Mouse (Mus musculus) heart, embryonic 12.5 days (tissue): ENCODE results near the gene Mettl16. TPM values are rescaled to one million over a fixed set of nuclear protein-coding genes. Genes with fewer than 3 reads are reported as not detected.

Experiments used
- ATAC-seq: fragments of 200-750 bp; cut with Nextera tagmentation; 2 replicates; pipeline ENCODE4 v1.8.0; 2017; ENCODE audit warnings: moderate TSS enrichment, moderate library complexity; ENCODE audit not compliant: insufficient number of reproducible peaks, low FRiP score
- H3K27ac ChIP-seq: fragments of 300-500 bp; sonication (generic); 2 replicates; pipeline ENCODE4 v1.5.1; 2016; ENCODE audit warnings: mild to moderate bottlenecking, moderate library complexity; ENCODE audit not compliant: poor library complexity, severe bottlenecking
- H3K27me3 ChIP-seq: fragments of 300-500 bp; sonication (generic); replicated peaks from 2 replicates; pipeline ENCODE4 v1.6.1; 2016; ENCODE audit warnings: mild to moderate bottlenecking, moderate library complexity
- H3K36me3 ChIP-seq: fragments of 300-500 bp; sonication (generic); 2 replicates; pipeline ENCODE4 v1.6.1; 2016; ENCODE audit warnings: mild to moderate bottlenecking, moderate library complexity
- H3K4me1 ChIP-seq: fragments of 300-500 bp; sonication (generic); replicated peaks from 2 replicates; pipeline ENCODE4 v1.6.1; 2016; ENCODE audit warnings: mild to moderate bottlenecking
- H3K4me2 ChIP-seq: fragments of 300-500 bp; sonication (generic); 2 replicates; pipeline ENCODE4 v1.6.1; 2016; ENCODE audit warnings: mild to moderate bottlenecking, moderate library complexity
- H3K4me3 ChIP-seq: fragments of 300-500 bp; sonication (generic); 2 replicates; pipeline ENCODE4 v1.5.1; 2016; ENCODE audit warnings: mild to moderate bottlenecking
- H3K9ac ChIP-seq: fragments of 300-500 bp; sonication (generic); 2 replicates; pipeline ENCODE4 v1.6.1; 2016; ENCODE audit warnings: mild to moderate bottlenecking, moderate library complexity
- H3K9me3 ChIP-seq: fragments of 300-500 bp; sonication (generic); replicated peaks from 2 replicates; pipeline ENCODE4 v1.6.1; 2016; ENCODE audit warnings: mild to moderate bottlenecking, moderate library complexity
- WGBS: fragments of 180-500 bp; shearing (Covaris S2); methylation state at CpG from one replicate; pipeline ENCODE4 v1.1.7; 2016; 5-methylcytosine and 5-hydroxymethylcytosine counted together
- polyA plus RNA-seq: library from polyadenylated mRNA; unstranded; fragments of >200 nt; fragmentation: Nextera tagmentation; extraction: Ambion mirVana; gene quantifications from 2 replicates; pipeline ENCODE4 v1.2.1, GENCODE M21; 2016

Gene Mettl16
- 34.6 and 37.0 TPM in 2 replicates for polyA plus RNA-seq

- Histone ChIP-seq H3K27ac (peak within 1 kb of the TSS; percentile 90), H3K9ac (peak within 1 kb of the TSS; percentile 87), H3K36me3 (peaks cover 19% of the 10 kb centered on the region), H3K27me3 (no peaks in the 10 kb centered on the region), H3K4me3 (peak within 1 kb of the TSS; percentile 82), H3K4me1 (peaks cover 21% of the 10 kb centered on the region), H3K9me3 (no peaks in the 10 kb centered on the region), H3K4me2 (peak within 1 kb of the TSS; percentile 79)
- ATAC-seq = peak; percentile 94
- under 1% methylated on average over 43 of the region's 43 CpGs for WGBS
These were observed at the start of gene Mettl16 for GRCm38 (mm10) chr11:74770595-74771207. Gene Mettl16 (plus strand): TSS chr11:74770830.

DNA sequence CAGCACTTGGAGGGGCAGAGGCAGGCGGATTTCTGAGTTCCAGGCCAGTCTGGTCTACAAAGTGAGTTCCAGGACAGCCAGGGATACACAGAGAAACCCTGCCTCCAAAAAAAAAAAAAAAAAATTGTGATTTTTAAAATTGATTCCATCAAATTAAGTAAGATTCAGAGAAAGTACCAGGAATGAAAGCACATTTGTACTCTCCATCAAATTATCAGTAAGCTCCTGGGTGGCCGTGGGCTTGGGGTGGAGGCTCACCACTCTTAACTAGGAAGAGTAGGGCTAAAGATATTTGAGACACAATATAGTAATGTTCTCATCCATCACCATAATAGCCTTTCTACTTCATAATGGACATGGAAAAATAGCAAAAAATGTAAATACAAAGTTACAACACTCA, 49.5 kb upstream of the Mettl16 start:
- no peak overlapping the region for H3K27ac ChIP-seq
- peaks cover 27% of the 10 kb centered on the region for H3K4me1 ChIP-seq
- 44% methylated on average over 2 of the region's 2 CpGs for WGBS
- H3K27me3 ChIP-seq = no peaks in the 10 kb centered on the region
- H3K4me3 ChIP-seq = no peak overlapping the region
- no peaks in the 10 kb centered on the region for H3K36me3 ChIP-seq
- H3K4me2 ChIP-seq = peak overlapping the region; percentile 38; the same call in 1 of the 2 replicates
- no peak overlapping the region for H3K9ac ChIP-seq
- ATAC-seq = no peak
- no peaks in the 10 kb centered on the region for H3K9me3 ChIP-seq

DNA sequence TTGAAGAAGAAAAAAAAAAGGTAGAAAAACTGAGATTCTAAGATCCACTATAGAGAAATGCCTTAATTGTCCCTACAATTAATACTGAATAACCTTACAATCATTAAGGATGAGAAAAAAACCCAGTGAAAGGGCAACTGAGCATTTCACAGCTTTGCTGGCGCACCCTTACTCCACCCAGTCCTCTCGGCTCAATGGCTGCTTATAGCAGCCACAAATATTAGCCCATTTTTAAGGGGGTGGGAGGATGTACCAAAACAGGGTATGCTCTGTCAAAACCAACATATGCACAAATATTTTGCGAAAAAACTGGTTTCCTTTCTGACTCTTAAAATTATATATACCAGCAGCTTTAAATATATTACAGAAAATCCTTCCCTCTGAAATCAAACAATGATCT, 48.7 kb upstream of the Mettl16 start:
- Histone ChIP-seq H3K9me3 (no peaks in the 10 kb centered on the region), H3K27me3 (no peaks in the 10 kb centered on the region), H3K4me3 (peak overlapping the region; percentile 39), H3K27ac (no peak overlapping the region), H3K4me1 (peaks cover 25% of the 10 kb centered on the region), H3K36me3 (no peaks in the 10 kb centered on the region), H3K9ac (peak overlapping the region; percentile 62), H3K4me2 (peak overlapping the region; percentile 79)
- ATAC-seq = no peak
- WGBS = 49% methylated on average over 3 of the region's 3 CpGs

DNA sequence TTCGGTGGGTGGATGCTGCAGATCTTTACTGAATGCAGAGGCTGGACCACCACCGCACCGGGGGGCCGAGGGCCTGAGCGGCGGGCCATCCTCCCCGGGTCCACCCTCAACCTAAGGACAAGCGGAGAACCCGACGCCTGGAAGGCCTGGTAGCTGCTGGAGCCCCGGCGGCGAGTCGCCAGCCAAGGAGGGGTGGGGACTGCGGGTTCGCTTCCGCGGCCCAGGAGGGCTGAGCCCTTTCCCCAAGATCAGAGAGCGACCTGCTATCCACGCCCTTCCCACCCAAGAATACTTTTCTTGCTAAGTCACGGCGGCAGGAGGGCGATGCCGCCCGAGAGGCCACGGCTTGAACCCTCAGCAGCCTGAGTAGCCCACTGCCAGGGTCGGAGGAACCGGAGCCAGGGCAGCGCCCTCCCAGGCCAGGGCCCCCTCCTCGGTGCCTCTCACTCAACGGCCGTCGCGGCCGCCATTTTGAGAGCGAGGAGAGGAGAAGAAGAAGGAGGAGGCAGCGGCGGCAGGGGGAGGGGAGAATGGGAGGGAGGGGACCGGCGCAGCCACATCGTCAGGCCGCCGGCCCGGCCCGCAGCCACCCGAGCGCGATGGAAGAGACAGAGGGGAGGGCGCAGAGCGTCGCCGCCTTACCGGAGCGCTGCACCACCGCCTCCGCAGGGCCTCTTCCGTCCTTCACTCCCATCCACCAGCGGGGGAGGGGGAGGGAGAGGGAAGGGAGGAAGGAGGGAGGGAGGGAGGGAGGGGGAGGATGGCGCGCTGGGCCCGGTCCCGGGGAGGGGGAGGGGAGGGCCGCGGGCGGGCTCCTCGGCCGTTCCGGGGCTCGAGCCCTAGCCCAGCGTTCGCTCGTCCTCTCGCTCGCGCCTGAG, 47.0 kb upstream of the Mettl16 start:
- H3K4me1 ChIP-seq = peaks cover 25% of the 10 kb centered on the region
- H3K9me3 ChIP-seq = no peaks in the 10 kb centered on the region
- peak overlapping the region; percentile 99 for H3K4me3 ChIP-seq
- H3K36me3 ChIP-seq = no peaks in the 10 kb centered on the region
- WGBS = 0% methylated on average over 46 of the region's 75 CpGs
- H3K27ac ChIP-seq = peak overlapping the region; percentile 99
- peak overlapping the region; percentile 91 for H3K4me2 ChIP-seq
- H3K9ac ChIP-seq = peak overlapping the region; percentile 100
- peak; percentile 88 for ATAC-seq
- no peaks in the 10 kb centered on the region for H3K27me3 ChIP-seq

DNA sequence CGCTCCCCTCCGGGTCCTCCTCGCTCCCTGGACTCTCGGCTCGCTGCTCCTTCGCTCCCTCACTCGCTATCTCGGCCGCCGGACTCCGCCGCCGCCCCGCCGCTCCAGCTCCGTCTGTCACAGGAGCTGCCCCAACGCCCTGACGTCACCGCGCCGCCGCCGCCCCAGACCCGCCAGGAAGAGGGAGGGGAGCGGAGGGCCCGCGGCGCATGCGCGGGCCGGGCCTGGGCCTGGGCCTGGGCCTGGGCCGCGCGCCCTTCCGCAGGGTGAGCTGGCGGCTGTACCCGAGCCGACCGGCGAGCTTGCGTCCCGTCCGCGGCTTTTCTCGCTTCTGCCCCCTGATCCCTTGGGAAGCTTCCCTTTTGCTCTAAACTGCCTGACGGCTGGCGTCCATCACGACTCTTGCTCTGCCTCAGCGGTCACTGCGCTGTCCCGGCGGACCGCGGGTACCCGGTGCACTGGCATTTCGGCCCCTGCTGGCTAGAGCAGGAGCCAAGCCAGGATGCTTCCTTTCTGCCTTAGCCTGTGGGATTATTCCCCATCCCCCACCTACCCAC, 46.3 kb upstream of the Mettl16 start, which contains the start of gene Pafah1b1:
Gene Pafah1b1 (minus strand): TSS at position 436 of the 557 bp plus-strand sequence.
- Histone ChIP-seq H3K9ac (peak within 1 kb of the TSS; percentile 100), H3K4me3 (peak within 1 kb of the TSS; percentile 99), H3K27me3 (no peaks in the 10 kb centered on the region), H3K4me1 (peaks cover 25% of the 10 kb centered on the region), H3K4me2 (peak within 1 kb of the TSS; percentile 91), H3K9me3 (no peaks in the 10 kb centered on the region), H3K36me3 (no peaks in the 10 kb centered on the region), H3K27ac (peak within 1 kb of the TSS; percentile 99)
- WGBS = under 1% methylated on average over 54 of the region's 56 CpGs
- ATAC-seq = peak; percentile 98

DNA sequence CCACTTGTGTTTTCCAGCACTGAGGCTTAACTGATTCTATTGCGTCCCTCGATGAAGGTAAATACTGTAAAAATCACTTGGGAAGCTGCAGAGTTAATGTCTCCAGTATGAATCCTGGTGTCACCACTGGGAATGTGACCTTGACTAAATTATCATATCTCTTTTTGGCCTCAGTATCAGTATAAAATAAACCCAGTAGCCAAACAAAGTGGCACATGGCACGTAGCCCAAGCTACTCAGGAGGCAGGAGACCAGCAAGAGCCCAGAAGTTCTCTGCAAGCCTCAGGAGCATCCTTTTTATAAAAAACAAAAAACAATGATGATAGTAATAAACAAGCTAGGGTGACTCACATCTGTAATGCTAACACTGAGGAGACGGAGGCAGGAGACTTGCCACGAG, 45.4 kb upstream of the Mettl16 start:
- peak overlapping the region; percentile 48 for H3K9ac ChIP-seq
- H3K27me3 ChIP-seq = no peaks in the 10 kb centered on the region
- 51% methylated on average over 5 of the region's 5 CpGs for WGBS
- no peak for ATAC-seq
- H3K4me1 ChIP-seq = peaks cover 20% of the 10 kb centered on the region
- H3K36me3 ChIP-seq = no peaks in the 10 kb centered on the region
- peak overlapping the region; percentile 61 for H3K27ac ChIP-seq
- peak overlapping the region; percentile 31 for H3K4me2 ChIP-seq
- H3K4me3 ChIP-seq = no peak overlapping the region
- H3K9me3 ChIP-seq = no peaks in the 10 kb centered on the region

DNA sequence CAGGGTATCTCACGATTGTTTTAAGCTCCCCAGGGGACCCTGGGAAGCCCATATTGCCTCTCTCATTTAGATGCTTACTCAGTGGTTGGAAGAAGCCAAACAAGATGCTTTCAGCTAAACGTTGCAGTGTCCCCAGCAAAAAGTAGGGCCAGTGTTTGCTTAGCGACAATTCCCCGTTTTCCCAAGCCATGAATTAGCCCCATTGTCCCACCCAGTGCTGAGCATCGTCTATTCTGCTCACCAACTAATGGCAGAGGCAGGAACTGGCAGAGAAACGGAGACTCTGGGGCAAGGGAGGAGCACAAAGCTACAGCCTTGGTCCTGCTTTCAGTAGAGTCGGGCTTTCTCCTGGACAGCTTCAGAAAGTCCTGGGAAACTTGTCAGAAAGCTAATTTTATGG, 35.7 kb upstream of the Mettl16 start:
- no peaks in the 10 kb centered on the region for H3K36me3 ChIP-seq

GRCm38 (mm10) chr11:74737861-74738260, 32.8 kb upstream of the Mettl16 start:
- ATAC-seq = no peak
- no peaks in the 10 kb centered on the region for H3K9me3 ChIP-seq
- 58% methylated on average over 3 of the region's 3 CpGs for WGBS
- H3K4me2 ChIP-seq = no peak overlapping the region
- H3K36me3 ChIP-seq = no peaks in the 10 kb centered on the region
- no peak overlapping the region for H3K27ac ChIP-seq
- no peak overlapping the region; the same call in 1 of the 2 replicates for H3K9ac ChIP-seq
- H3K4me1 ChIP-seq = no peaks in the 10 kb centered on the region
- no peaks in the 10 kb centered on the region for H3K27me3 ChIP-seq
- no peak overlapping the region for H3K4me3 ChIP-seq

More for the DNA sequence above, 35.7 kb upstream of the Mettl16 start:
- Histone ChIP-seq H3K9me3 (no peaks in the 10 kb centered on the region), H3K9ac (no peak overlapping the region), H3K4me3 (no peak overlapping the region), H3K27me3 (no peaks in the 10 kb centered on the region), H3K4me1 (no peaks in the 10 kb centered on the region), H3K27ac (no peak overlapping the region), H3K4me2 (no peak overlapping the region)
- 21% methylated on average over 7 of the region's 7 CpGs for WGBS
- ATAC-seq = no peak

DNA sequence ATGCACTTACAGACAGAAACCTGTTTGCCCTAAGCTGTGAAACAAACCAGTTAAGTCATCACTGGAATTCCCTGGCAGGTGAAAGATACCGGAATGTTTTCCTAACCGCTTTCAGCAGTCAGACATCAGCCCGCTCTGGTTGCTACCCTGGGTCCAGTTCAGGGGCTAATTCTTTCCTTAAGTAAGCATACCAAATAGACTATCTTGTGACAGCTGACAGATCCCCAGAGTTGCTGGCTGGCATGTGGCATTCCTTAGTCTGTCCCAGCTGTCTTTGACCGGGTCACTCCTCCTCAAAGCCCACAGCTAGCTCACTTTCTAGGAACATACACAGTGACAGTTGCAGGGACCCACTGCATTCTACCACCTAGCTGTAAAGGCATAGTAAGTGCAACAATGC, 22.6 kb upstream of the Mettl16 start:
- H3K27me3 ChIP-seq = no peaks in the 10 kb centered on the region
- no peak overlapping the region for H3K4me2 ChIP-seq
- no peak overlapping the region for H3K9ac ChIP-seq
- no peaks in the 10 kb centered on the region for H3K9me3 ChIP-seq
- H3K36me3 ChIP-seq = no peaks in the 10 kb centered on the region
- WGBS = 15% methylated on average over 4 of the region's 4 CpGs
- ATAC-seq = 0 out of 2 replicates have a peak, but pooled peaks have one; percentile 15
- H3K27ac ChIP-seq = peak overlapping the region; percentile 77
- peaks cover 36% of the 10 kb centered on the region for H3K4me1 ChIP-seq
- H3K4me3 ChIP-seq = no peak overlapping the region

GRCm38 (mm10) chr11:74749241-74749640, 21.4 kb upstream of the Mettl16 start:
- ATAC-seq = no peak
- Histone ChIP-seq H3K9me3 (no peaks in the 10 kb centered on the region), H3K4me1 (peaks cover 36% of the 10 kb centered on the region), H3K9ac (no peak overlapping the region), H3K27me3 (no peaks in the 10 kb centered on the region), H3K4me3 (no peak overlapping the region), H3K27ac (peak overlapping the region; percentile 77), H3K36me3 (no peaks in the 10 kb centered on the region), H3K4me2 (no peak overlapping the region)
- 79% methylated on average over 13 of the region's 13 CpGs for WGBS
